Mouse (Mus musculus) inflammation-experienced regulatory T-cells, adult 16 weeks (primary cell): ENCODE results near the gene Zfp148. TPM values are rescaled to one million over a fixed set of nuclear protein-coding genes. Genes with fewer than 3 reads are reported as not detected.

ENCODE experiments used
- polyA plus RNA-seq: library from polyadenylated mRNA; unstranded; fragments of 100-300 nt; shearing (Covaris generic); gene quantifications from one replicate; pipeline ENCODE4 v1.2.1, GENCODE M21; 2017

The Zfp148 gene
- polyA plus RNA-seq: 109 TPM

DNA sequence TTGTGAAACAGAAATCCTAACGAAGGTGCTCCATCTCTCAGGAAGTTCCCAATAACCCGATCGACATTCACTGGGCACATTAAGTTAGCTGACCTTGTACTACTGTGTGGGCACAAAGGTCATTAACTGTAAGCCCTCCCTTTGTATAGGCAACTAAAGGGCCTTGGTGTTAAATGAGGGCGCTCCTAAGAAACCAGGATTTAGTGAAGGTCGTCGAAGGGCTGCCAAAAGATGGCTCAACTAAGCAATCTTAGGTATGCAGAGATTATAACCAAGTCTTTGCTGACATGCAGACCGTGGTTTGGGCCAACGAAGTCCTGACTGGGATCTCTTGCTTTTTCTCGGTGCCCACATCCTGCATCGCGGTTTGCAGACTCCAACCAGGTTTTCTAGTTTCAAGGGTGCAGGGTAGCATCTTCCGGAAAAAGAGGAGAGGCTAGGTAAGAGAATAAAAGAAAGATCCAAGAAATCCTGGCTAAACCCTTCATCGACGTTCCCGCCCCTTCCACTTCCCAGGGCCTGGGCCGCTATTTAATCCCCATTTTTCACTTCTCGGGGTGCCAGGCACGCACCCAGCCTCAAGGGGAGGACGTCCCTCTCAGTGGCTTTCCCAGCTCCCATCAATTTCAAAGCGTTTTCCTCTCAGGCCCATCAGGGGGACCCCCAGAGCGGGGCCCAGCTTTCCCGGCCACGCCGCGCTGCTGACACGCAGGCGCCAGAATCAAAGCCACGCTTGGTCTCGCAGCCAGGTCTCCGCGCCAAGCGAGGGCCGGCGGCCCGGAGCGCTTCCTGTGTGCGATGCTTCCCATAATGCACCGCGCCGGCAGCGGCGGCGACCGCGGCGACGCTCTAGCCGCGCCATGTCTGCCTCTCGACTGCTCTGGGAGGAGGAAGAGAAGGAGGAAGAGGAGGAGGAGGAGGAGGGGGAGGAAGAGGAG, at the start of gene Zfp148:
TSS of gene Zfp148 (plus strand) at position 893 of the 938 bp plus-strand sequence.

DNA sequence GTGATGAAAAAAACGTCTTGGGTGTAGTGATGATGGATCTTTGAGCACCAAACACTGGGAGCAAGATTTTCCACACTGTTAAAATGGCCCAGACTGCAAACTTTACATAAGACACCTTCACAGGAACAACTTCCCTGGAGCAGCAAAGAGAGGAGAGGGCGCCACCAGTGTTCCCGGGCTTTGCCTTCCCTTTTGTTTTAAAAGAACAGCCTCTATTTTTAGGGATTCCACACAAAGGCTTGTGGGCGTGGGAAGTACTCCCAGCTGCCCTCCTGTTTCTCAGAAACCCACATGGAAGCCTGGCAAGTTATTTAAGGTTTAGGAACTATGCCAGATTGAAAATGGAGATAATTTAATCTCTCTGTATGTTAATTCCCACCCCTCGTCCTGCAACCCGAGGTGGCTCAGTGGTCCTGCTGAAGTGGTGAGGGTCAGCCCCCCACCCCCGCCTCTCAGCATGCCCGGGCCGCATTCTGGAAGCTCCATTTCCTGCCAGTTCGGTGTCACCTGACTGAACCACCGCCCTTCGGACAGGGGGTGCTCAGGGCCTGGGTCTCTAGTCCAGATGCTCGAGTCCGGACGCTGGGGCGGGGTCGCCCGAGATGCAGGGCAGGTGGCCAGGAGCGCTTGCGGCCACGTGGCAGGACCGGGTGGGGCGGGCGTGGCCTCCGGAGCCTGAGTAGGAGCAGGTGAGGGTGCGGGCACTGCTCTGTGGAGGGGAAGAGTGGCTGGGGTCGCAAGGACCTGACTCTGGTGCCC, 136.3 kb downstream of the Zfp148 start, which contains the start of gene Slc12a8:
TSS of gene Slc12a8 (plus strand) at position 522 of the 759 bp plus-strand sequence.

Other genes with a start within 250 kb of the Zfp148 start
- gene Osbpl11, start 195.8 kb upstream of the Zfp148 start, polyA plus RNA-seq: 10.8 TPM
- 132 TPM for gene Snx4, start 129.4 kb upstream of the Zfp148 start, polyA plus RNA-seq
- gene Slc12a8, start 136.5 kb downstream of the Zfp148 start, polyA plus RNA-seq: 7.0 TPM